Mouse (Mus musculus): Measurements from ENCODE around the gene Xpr1. TPM values are rescaled to one million over a fixed set of nuclear protein-coding genes. Genes with fewer than 3 reads are reported as not detected.

Gene Xpr1
- polyA plus RNA-seq (2012; ENCODE audit: low replicate concordance) = 8.6 and 9.1 TPM in 2 replicates

GRCm38 (mm10) chr1:155416701-155417677 lies at the start of gene Xpr1:
Gene Xpr1, minus strand, starts transcription at chr1:155417415.

GRCm38 (mm10) chr1:155243797-155244770 lies 173.1 kb downstream of the Xpr1 start, which contains the start of gene BC034090:
Gene BC034090, minus strand, starts transcription at chr1:155244444.

Other genes with a start within 250 kb of the Xpr1 start
- 0.13 and 0.17 TPM in 2 replicates for gene BC034090, start 173.0 kb downstream of the Xpr1 start, polyA plus RNA-seq (2012; ENCODE audit: low replicate concordance)
- 128 and 357 TPM in 2 replicates for gene Acbd6, start 140.7 kb upstream of the Xpr1 start, polyA plus RNA-seq (2012; ENCODE audit: low replicate concordance)

Measured in hematopoietic multipotent progenitor cell, adult 10-12 weeks (in vitro differentiated cells).